Mouse (Mus musculus): Measurements from ENCODE around the gene Olfr649. TPM values are rescaled to one million over a fixed set of nuclear protein-coding genes. Genes with fewer than 3 reads are reported as not detected.

Gene Olfr649
- total and polyA plus RNA-seq, 2 experiments, result not detected

DNA sequence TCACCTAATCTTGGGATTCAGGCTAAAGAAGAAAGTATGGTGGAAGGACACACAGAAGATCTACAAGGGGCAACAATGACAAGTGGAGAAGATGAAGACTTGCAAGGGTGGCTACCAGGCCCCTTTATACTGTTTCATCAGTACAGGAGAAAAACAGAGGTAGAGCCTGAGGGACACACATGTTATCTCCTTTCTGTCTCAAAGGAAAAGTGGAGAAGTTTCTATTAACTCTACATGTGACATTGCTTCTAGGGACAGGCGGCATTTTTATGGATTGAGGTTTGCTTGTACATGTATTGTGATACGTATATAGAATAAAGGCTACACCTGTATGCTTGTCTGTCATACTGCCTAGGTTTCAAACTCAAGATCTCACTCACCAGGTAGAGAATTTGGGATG is 12.5 kb downstream of the Olfr649 start, which contains the start of gene Olfr648:
TSS of gene Olfr648 (minus strand) at position 101 of the 400 bp plus-strand sequence.
- no peak within 1 kb of the TSS for H3K9ac ChIP-seq (ENCODE audit: low read depth, low read length)
- H3K27ac ChIP-seq (replicated peaks; ENCODE audit: insufficient read depth, low read depth, low read length), result no peak within 1 kb of the TSS
- no peaks in the 10 kb centered on the region for H3K79me2 ChIP-seq (ENCODE audit: control insufficient read depth, insufficient read depth, low read length)
- TF ChIP-seq CTCF (IDR thresholded peaks at IDR 0.05; ENCODE audit: low read depth, low read length) (no peak), POLR2A (IDR thresholded peaks at IDR 0.05; ENCODE audit: extremely low read depth, insufficient read depth, low read length) (no peak)
- no peak for DNase-seq (ENCODE audit: extremely low read depth, low read depth, low spot score)
- no peak within 1 kb of the TSS for H3K4me3 ChIP-seq (ENCODE audit: insufficient read depth, low read depth, low read length)
- no peaks in the 10 kb centered on the region for H3K4me1 ChIP-seq (ENCODE audit: control insufficient read depth, insufficient read depth, low read length)
- no peaks in the 10 kb centered on the region for H3K27me3 ChIP-seq (ENCODE audit: control insufficient read depth, insufficient read depth, low read length)
- 95% methylated on average over 2 of the region's 2 CpGs for WGBS
- no peaks in the 10 kb centered on the region for H3K36me3 ChIP-seq (ENCODE audit: control insufficient read depth, insufficient read depth, low read length)

DNA sequence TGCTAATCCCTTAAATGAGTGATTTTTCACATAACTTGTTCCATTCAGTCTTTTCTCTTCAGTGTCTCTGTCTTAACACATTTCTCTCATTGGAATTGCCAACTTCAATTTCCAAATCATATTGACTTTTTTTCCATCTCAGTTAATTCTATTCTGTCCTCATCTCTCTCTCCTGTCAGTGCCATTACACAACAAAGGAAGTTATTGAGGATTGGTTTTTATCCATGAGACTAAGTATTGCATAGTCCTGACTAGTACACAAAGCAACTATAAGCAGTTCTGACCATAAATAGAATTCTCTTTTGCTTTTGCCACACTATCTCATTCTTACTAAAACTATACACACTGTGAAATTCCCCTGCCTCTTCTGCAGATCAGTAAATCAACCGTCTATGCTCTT is 16.7 kb downstream of the Olfr649 start:
- TF ChIP-seq CTCF (IDR thresholded peaks at IDR 0.05; ENCODE audit: low read depth, low read length), result no peak
- TF ChIP-seq POLR2A (IDR thresholded peaks at IDR 0.05; ENCODE audit: extremely low read depth, insufficient read depth, low read length), result no peak
- no peak overlapping the region for H3K27ac ChIP-seq (replicated peaks; ENCODE audit: insufficient read depth, low read depth, low read length)
- no peak for DNase-seq (ENCODE audit: extremely low read depth, low read depth, low spot score)
- H3K27me3 ChIP-seq (ENCODE audit: control insufficient read depth, insufficient read depth, low read length), result no peaks in the 10 kb centered on the region
- no peaks in the 10 kb centered on the region for H3K79me2 ChIP-seq (ENCODE audit: control insufficient read depth, insufficient read depth, low read length)
- H3K4me1 ChIP-seq (ENCODE audit: control insufficient read depth, insufficient read depth, low read length), result no peaks in the 10 kb centered on the region
- 84% methylated on average over 1 of the region's 1 CpGs for WGBS
- no peak overlapping the region for H3K9ac ChIP-seq (ENCODE audit: low read depth, low read length)
- no peak overlapping the region for H3K4me3 ChIP-seq (ENCODE audit: insufficient read depth, low read depth, low read length)
- no peaks in the 10 kb centered on the region for H3K36me3 ChIP-seq (ENCODE audit: control insufficient read depth, insufficient read depth, low read length)

DNA sequence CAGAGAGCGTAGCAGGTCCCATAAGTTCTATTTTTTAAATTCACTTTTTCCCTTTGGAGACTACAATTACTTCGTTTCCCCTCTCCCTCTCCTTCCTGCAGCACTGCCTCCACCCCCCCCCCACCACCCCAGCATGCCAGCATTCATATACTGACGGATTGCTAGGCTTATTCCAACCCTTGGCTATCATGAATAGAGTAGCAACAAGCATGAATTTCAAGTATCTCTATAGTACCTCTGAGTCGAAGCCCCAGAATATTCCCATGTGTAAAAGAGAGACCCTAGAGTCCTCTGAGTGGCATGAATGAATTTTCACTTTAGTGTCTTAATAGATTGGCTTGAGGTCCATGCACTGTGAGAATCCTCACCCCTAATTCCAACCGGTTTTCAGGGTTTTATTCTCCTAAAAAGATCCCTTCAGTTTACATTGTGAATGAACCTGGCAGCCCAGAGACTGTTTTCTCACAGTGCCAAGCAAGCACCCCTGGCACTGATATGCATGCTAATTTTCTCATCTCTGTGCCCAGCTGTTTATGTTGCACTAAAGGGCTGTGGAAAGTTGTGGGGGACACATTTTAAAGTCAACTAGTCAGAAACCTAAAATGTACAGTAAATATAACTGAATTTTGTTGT is 17.2 kb downstream of the Olfr649 start:
- Histone ChIP-seq H3K27me3 (ENCODE audit: control insufficient read depth, insufficient read depth, low read length) (no peaks in the 10 kb centered on the region), H3K79me2 (ENCODE audit: control insufficient read depth, insufficient read depth, low read length) (no peaks in the 10 kb centered on the region), H3K9ac (ENCODE audit: low read depth, low read length) (no peak overlapping the region), H3K27ac (replicated peaks; ENCODE audit: insufficient read depth, low read depth, low read length) (no peak overlapping the region), H3K36me3 (ENCODE audit: control insufficient read depth, insufficient read depth, low read length) (no peaks in the 10 kb centered on the region), H3K4me1 (ENCODE audit: control insufficient read depth, insufficient read depth, low read length) (no peaks in the 10 kb centered on the region), H3K4me3 (ENCODE audit: insufficient read depth, low read depth, low read length) (no peak overlapping the region)
- WGBS, result 67% methylated on average over 5 of the region's 5 CpGs
- no peak for DNase-seq (ENCODE audit: extremely low read depth, low read depth, low spot score)
- TF ChIP-seq POLR2A (IDR thresholded peaks at IDR 0.05; ENCODE audit: extremely low read depth, insufficient read depth, low read length) (no peak), CTCF (IDR thresholded peaks at IDR 0.05; ENCODE audit: low read depth, low read length) (no peak)

DNA sequence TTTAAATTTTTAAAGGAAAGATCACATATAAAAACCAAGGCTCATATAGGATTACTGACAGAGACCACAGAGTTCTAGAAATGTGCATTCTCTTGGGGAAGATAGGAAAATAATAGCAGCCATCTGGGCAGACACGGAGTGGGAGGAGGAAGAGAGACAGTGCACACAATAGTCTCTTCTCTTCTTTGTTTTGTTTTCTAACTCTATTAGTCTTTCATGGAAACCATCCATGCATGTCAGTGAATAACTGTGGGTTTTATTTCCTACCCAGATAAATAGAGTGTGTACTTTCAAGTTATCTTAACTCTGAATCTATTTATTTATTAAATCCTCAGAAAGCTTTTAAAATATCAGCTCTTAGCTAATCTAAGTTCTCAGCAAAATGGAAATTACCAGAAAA is 20.7 kb downstream of the Olfr649 start:
- 79% methylated on average over 1 of the region's 1 CpGs for WGBS
- no peak for DNase-seq (ENCODE audit: extremely low read depth, low read depth, low spot score)
- H3K4me1 ChIP-seq (ENCODE audit: control insufficient read depth, insufficient read depth, low read length), result no peaks in the 10 kb centered on the region
- no peak overlapping the region for H3K9ac ChIP-seq (ENCODE audit: low read depth, low read length)
- no peaks in the 10 kb centered on the region for H3K36me3 ChIP-seq (ENCODE audit: control insufficient read depth, insufficient read depth, low read length)
- no peak overlapping the region for H3K4me3 ChIP-seq (ENCODE audit: insufficient read depth, low read depth, low read length)
- no peaks in the 10 kb centered on the region for H3K79me2 ChIP-seq (ENCODE audit: control insufficient read depth, insufficient read depth, low read length)
- no peak for TF ChIP-seq POLR2A (IDR thresholded peaks at IDR 0.05; ENCODE audit: extremely low read depth, insufficient read depth, low read length)
- H3K27me3 ChIP-seq (ENCODE audit: control insufficient read depth, insufficient read depth, low read length), result no peaks in the 10 kb centered on the region
- no peak overlapping the region for H3K27ac ChIP-seq (replicated peaks; ENCODE audit: insufficient read depth, low read depth, low read length)

DNA sequence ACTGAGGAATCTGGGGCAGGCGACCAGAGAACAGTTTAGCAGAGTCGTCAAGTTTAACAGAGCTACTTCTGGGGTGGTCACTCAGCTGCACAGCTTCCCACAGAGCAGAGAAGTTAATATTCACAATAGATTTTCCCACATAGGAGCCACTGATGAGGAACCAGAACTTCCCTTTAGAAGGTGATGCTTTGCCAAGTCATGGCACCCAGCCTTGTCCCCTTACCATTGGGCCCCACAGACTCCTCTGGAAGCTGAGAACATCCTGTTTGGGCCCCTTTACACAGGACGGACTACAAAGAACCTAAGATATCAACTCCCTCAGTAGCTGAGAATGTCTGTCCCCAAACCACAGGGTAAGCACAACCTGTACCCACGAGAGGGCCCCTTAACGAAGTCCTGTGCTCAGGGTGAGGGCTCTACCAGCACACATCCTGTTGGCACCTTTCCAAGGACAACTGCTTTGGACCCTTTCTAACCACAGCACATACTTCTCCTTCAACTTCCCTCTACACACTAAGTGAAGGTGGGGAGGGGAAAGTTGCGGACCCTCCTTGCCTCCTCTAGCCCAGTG is 26.1 kb downstream of the Olfr649 start:
- TF ChIP-seq CTCF (IDR thresholded peaks at IDR 0.05; ENCODE audit: low read depth, low read length) (no peak), POLR2A (IDR thresholded peaks at IDR 0.05; ENCODE audit: extremely low read depth, insufficient read depth, low read length) (no peak)
- Histone ChIP-seq H3K4me1 (ENCODE audit: control insufficient read depth, insufficient read depth, low read length) (no peaks in the 10 kb centered on the region), H3K4me3 (ENCODE audit: insufficient read depth, low read depth, low read length) (no peak overlapping the region), H3K9ac (ENCODE audit: low read depth, low read length) (no peak overlapping the region), H3K79me2 (ENCODE audit: control insufficient read depth, insufficient read depth, low read length) (no peaks in the 10 kb centered on the region), H3K27ac (replicated peaks; ENCODE audit: insufficient read depth, low read depth, low read length) (no peak overlapping the region), H3K36me3 (ENCODE audit: control insufficient read depth, insufficient read depth, low read length) (no peaks in the 10 kb centered on the region), H3K27me3 (ENCODE audit: control insufficient read depth, insufficient read depth, low read length) (no peaks in the 10 kb centered on the region)
- 73% methylated on average over 6 of the region's 6 CpGs for WGBS
- DNase-seq (ENCODE audit: extremely low read depth, low read depth, low spot score), result no peak

DNA sequence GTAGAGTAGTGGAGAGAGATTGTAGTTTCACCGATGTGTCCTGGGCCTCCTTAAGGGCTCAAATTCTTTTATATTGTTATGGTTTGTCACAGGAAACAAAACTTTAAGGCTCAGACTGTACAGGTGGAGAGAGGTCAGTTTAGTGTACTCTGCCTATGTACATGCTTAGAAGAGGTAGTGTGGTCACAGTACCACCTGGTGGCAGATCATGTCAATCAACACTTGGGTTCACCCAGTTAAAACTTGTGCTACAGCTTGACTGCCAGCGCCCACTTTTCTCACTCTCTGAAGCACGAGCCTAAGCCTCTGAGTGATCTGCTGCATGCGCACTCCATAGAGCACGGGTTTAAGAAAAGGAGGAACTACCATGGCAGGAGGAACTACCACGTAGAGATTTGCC is 28.7 kb downstream of the Olfr649 start:
- no peaks in the 10 kb centered on the region for H3K36me3 ChIP-seq (ENCODE audit: control insufficient read depth, insufficient read depth, low read length)
- H3K4me3 ChIP-seq (ENCODE audit: insufficient read depth, low read depth, low read length), result no peak overlapping the region
- TF ChIP-seq CTCF (IDR thresholded peaks at IDR 0.05; ENCODE audit: low read depth, low read length) (no peak), POLR2A (IDR thresholded peaks at IDR 0.05; ENCODE audit: extremely low read depth, insufficient read depth, low read length) (no peak)
- no peak for DNase-seq (ENCODE audit: extremely low read depth, low read depth, low spot score)
- H3K9ac ChIP-seq (ENCODE audit: low read depth, low read length), result no peak overlapping the region
- no peak overlapping the region for H3K27ac ChIP-seq (replicated peaks; ENCODE audit: insufficient read depth, low read depth, low read length)
- H3K79me2 ChIP-seq (ENCODE audit: control insufficient read depth, insufficient read depth, low read length), result no peaks in the 10 kb centered on the region
- H3K27me3 ChIP-seq (ENCODE audit: control insufficient read depth, insufficient read depth, low read length), result no peaks in the 10 kb centered on the region
- 70% methylated on average over 6 of the region's 6 CpGs for WGBS
- H3K4me1 ChIP-seq (ENCODE audit: control insufficient read depth, insufficient read depth, low read length), result no peaks in the 10 kb centered on the region

All from liver, adult 2 months (tissue).